Mouse (Mus musculus): Measurements from ENCODE around the gene Tbcb. TPM values are rescaled to one million over a fixed set of nuclear protein-coding genes. Genes with fewer than 3 reads are reported as not detected.
"Not testable (repeated sequence)": the region's sequence is repeated elsewhere in the genome, so short reads cannot be mapped to it uniquely, and the experiment has no call there.

Tbcb gene
- polyA plus RNA-seq, 1 experiment from 2014 or later, result 156 TPM

DNA sequence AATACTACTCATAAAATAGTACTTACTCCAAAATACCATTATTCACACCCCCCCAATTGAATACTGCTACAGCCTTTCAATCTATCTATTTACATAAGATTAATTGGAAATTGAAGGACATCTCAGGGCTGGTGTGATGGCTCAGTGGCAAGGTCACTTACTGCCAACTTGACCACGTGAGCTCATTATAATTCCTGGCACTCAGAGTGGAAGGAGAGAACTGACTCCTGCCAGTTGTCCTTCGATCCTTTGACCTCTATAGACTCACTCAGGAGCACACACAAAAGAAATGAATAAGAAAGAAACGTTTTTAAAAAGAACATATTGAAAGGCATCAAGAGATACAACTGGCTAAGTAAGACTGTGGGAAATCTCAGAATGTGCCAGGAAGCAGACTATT is 16.2 kb downstream of the Tbcb start:
- no peak overlapping the region for H3K9ac ChIP-seq (ENCODE audit: low read length)
- H3K27ac ChIP-seq (ENCODE audit: low read length), result no peak overlapping the region
- peaks cover 9% of the 10 kb centered on the region for H3K4me1 ChIP-seq (replicated peaks; ENCODE audit: control insufficient read depth, insufficient read depth, low read length)
- WGBS, result 86% methylated on average over 3 of the region's 3 CpGs
- no peak for ATAC-seq (ENCODE audit: low read depth)
- H3K27me3 ChIP-seq (ENCODE audit: control insufficient read depth, insufficient read depth, low read depth, low read length), result no peaks in the 10 kb centered on the region
- no peaks in the 10 kb centered on the region for H3K9me3 ChIP-seq (ENCODE audit: control insufficient read depth, low read length)
- no peaks in the 10 kb centered on the region for H3K36me3 ChIP-seq (ENCODE audit: control insufficient read depth, insufficient read depth, low read length)
- H3K4me3 ChIP-seq (ENCODE audit: low read length), result no peak overlapping the region
- no peak overlapping the region for H3K4me2 ChIP-seq (ENCODE audit: low read depth, low read length)

DNA sequence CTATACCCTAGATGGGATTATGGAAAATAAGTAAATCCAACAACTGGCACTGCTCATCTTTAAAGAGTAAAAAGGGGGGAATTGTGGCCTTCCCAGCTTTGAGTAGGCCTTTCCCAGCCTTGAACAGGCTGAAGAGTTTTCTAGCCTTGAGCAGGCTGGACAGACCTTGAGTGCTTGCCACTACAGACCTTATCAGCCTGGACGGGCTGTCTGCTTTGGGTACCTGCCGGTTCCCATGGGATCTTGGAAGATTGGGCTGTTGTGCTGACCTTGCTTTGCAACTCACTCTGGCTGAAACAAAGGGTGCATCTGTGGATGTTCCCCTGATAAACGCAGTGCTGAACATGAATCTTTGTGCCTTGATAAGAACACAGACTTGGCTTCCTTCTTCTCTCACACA is 18.2 kb downstream of the Tbcb start:
- Histone ChIP-seq H3K9ac (ENCODE audit: low read length) (no peak overlapping the region), H3K27me3 (ENCODE audit: control insufficient read depth, insufficient read depth, low read depth, low read length) (no peaks in the 10 kb centered on the region), H3K4me3 (ENCODE audit: low read length) (no peak overlapping the region), H3K4me1 (replicated peaks; ENCODE audit: control insufficient read depth, insufficient read depth, low read length) (no peaks in the 10 kb centered on the region), H3K27ac (ENCODE audit: low read length) (no peak overlapping the region), H3K4me2 (ENCODE audit: low read depth, low read length) (no peak overlapping the region), H3K36me3 (ENCODE audit: control insufficient read depth, insufficient read depth, low read length) (no peaks in the 10 kb centered on the region), H3K9me3 (ENCODE audit: control insufficient read depth, low read length) (no peaks in the 10 kb centered on the region)
- ATAC-seq (ENCODE audit: low read depth), result no peak
- 77% methylated on average over 3 of the region's 3 CpGs for WGBS

DNA sequence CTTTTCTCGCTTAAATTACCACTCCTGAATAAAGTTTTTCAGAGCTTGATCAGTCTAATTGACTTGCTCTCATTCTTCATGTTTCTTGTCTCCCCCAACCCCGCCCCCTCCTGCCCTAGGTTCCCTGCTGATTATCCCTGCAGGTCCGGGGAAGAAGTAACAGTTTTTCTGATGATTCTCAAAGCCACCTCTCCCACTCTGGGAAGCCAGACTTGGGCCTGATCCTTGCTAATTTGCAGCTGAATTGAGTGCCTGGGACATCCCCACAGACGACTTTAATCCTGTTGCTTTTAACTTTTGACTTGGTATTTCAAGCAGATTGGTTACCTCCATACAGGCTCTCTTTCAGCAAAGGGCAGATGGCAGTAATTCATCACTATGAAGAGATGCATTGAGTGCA is 21.0 kb downstream of the Tbcb start:
- ATAC-seq (ENCODE audit: low read depth), result no peak
- no peak overlapping the region for H3K27ac ChIP-seq (ENCODE audit: low read length)
- H3K4me3 ChIP-seq (ENCODE audit: low read length), result no peak overlapping the region
- 21% methylated on average over 4 of the region's 4 CpGs for WGBS
- no peaks in the 10 kb centered on the region for H3K4me1 ChIP-seq (replicated peaks; ENCODE audit: control insufficient read depth, insufficient read depth, low read length)
- H3K9me3 ChIP-seq (ENCODE audit: control insufficient read depth, low read length), result no peaks in the 10 kb centered on the region
- H3K9ac ChIP-seq (ENCODE audit: low read length), result no peak overlapping the region
- no peaks in the 10 kb centered on the region for H3K36me3 ChIP-seq (ENCODE audit: control insufficient read depth, insufficient read depth, low read length)
- H3K27me3 ChIP-seq (ENCODE audit: control insufficient read depth, insufficient read depth, low read depth, low read length), result no peaks in the 10 kb centered on the region
- H3K4me2 ChIP-seq (ENCODE audit: low read depth, low read length), result no peak overlapping the region

DNA sequence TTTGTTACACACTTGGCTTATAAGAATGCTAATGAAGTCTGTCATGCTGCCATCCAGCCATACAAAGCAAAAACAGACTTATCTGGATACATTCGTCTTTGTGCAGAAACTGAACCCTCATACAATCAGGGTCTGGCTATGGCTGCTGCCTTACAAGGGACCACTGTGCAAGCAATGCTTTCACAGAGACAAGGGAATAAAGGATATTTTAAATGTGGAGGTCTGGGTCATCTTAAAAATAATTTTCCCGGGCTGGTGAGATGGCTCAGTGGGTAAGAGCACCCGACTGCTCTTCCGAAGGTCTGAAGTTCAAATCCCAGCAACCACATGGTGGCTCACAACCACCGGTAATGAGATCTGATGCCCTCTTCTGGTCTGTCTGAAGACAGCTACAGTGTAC is 25.7 kb downstream of the Tbcb start:
- not testable (repeated sequence) for H3K27ac ChIP-seq (ENCODE audit: low read length); H3K27me3 ChIP-seq (ENCODE audit: control insufficient read depth, insufficient read depth, low read depth, low read length)

DNA sequence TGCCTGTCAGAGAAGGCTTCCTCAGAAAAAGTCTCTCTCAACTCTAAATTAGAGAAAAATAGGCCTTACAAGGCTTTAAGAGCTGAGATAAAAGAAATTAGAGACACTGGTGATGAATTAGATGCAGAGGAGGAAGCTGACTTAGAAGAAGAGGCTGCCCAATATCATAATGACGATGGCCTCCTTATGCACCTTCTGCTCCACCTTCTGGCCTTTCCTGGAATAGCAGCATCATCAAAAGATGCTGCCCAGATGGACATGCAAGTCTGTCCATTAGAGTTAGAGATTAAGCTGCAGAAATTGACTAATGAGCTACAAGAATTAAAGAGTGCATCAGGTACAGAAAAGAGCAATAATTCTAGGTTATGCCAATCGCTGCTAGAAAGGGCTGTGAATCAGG is 26.7 kb downstream of the Tbcb start:
- 6% methylated on average over 2 of the region's 2 CpGs for WGBS
- no peak overlapping the region for H3K27ac ChIP-seq (ENCODE audit: low read length)
- H3K9ac ChIP-seq (ENCODE audit: low read length), result no peak overlapping the region
- no peaks in the 10 kb centered on the region for H3K4me1 ChIP-seq (replicated peaks; ENCODE audit: control insufficient read depth, insufficient read depth, low read length)
- no peaks in the 10 kb centered on the region for H3K27me3 ChIP-seq (ENCODE audit: control insufficient read depth, insufficient read depth, low read depth, low read length)
- H3K4me2 ChIP-seq (ENCODE audit: low read depth, low read length), result no peak overlapping the region
- no peaks in the 10 kb centered on the region for H3K36me3 ChIP-seq (ENCODE audit: control insufficient read depth, insufficient read depth, low read length)
- no peak overlapping the region for H3K4me3 ChIP-seq (ENCODE audit: low read length)
- no peak for ATAC-seq (ENCODE audit: low read depth)
- no peaks in the 10 kb centered on the region for H3K9me3 ChIP-seq (ENCODE audit: control insufficient read depth, low read length)

More for the DNA sequence above, 25.7 kb downstream of the Tbcb start:
- H3K4me2 ChIP-seq (ENCODE audit: low read depth, low read length); ATAC-seq (ENCODE audit: low read depth); H3K4me3 ChIP-seq (ENCODE audit: low read length); H3K9ac ChIP-seq (ENCODE audit: low read length); H3K4me1 ChIP-seq (replicated peaks; ENCODE audit: control insufficient read depth, insufficient read depth, low read length); H3K36me3 ChIP-seq (ENCODE audit: control insufficient read depth, insufficient read depth, low read length); H3K9me3 ChIP-seq (ENCODE audit: control insufficient read depth, low read length): not testable (repeated sequence)
- WGBS, result 53% methylated on average over 5 of the region's 5 CpGs

DNA sequence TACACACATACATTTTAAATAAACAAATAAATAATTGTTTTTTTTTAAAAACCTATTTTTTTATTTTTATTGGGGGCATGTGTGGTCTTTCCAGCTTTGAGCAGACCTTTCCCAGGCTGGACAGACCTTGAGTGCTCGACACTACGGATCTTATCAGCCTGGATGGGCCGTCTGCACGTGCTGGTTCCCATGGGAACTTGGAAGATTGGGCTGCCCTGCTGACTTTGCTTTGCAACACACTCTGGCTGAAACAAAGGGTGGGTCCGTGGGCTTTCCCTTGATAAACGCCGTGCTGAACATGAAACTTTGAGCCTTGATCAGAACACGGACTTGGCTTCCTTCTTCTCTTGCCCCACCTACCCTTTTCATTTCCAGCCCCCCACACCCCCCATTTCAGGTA is 27.7 kb downstream of the Tbcb start:
- 24% methylated on average over 8 of the region's 8 CpGs for WGBS
- Histone ChIP-seq H3K27me3 (ENCODE audit: control insufficient read depth, insufficient read depth, low read depth, low read length) (no peaks in the 10 kb centered on the region), H3K9me3 (ENCODE audit: control insufficient read depth, low read length) (no peaks in the 10 kb centered on the region), H3K4me1 (replicated peaks; ENCODE audit: control insufficient read depth, insufficient read depth, low read length) (no peaks in the 10 kb centered on the region), H3K4me2 (ENCODE audit: low read depth, low read length) (0 out of 2 replicates have a peak overlapping the region, but pooled peaks have one; percentile 12), H3K36me3 (ENCODE audit: control insufficient read depth, insufficient read depth, low read length) (no peaks in the 10 kb centered on the region), H3K27ac (ENCODE audit: low read length) (no peak overlapping the region), H3K9ac (ENCODE audit: low read length) (no peak overlapping the region), H3K4me3 (ENCODE audit: low read length) (no peak overlapping the region)
- ATAC-seq (ENCODE audit: low read depth), result no peak

DNA sequence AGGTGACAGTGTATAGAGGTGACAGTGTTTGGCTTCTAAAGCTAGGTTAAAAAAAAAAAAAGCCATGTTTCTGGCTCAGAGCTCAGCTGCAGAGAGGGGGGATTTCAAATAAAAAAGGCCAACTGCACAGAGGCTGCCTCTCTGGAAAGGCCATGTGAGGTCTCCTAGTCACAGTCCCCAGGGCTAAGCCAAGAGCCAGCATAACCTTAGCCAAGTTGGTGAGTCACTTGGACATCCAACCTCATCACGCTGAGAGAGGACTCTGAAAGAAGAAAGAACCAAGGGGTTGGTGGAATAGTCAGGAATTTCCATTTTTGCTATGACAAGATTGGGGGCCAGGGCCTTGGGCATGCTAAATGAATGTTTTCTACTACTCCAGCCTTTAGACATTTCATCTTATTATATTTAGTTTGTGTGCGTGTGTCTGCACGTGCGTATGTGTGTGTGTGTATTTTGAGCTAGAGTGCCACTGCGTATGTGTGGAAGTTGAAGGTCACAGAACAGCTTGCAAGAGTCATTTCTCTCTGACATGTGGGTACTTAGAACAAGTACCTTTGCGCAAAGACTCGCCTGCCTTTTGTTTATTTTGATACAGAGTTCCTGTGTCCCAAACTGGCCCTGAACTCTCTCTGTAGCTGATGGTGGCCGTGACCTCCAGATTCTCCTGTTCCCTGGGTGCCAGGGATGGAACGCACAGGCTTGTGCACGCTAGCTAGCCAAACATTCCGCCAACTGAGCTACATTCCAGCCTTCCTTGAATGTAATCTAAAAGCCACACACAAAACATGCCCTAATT is 29.0 kb downstream of the Tbcb start:
- Histone ChIP-seq H3K27ac (ENCODE audit: low read length) (no peak overlapping the region), H3K9me3 (ENCODE audit: control insufficient read depth, low read length) (no peaks in the 10 kb centered on the region), H3K4me3 (ENCODE audit: low read length) (no peak overlapping the region), H3K9ac (ENCODE audit: low read length) (no peak overlapping the region), H3K27me3 (ENCODE audit: control insufficient read depth, insufficient read depth, low read depth, low read length) (no peaks in the 10 kb centered on the region), H3K4me1 (replicated peaks; ENCODE audit: control insufficient read depth, insufficient read depth, low read length) (peaks cover 4% of the 10 kb centered on the region; the same call in 1 of the 2 replicates), H3K36me3 (ENCODE audit: control insufficient read depth, insufficient read depth, low read length) (no peaks in the 10 kb centered on the region), H3K4me2 (ENCODE audit: low read depth, low read length) (no peak overlapping the region)
- no peak for ATAC-seq (ENCODE audit: low read depth)
- 45% methylated on average over 11 of the region's 11 CpGs for WGBS

DNA sequence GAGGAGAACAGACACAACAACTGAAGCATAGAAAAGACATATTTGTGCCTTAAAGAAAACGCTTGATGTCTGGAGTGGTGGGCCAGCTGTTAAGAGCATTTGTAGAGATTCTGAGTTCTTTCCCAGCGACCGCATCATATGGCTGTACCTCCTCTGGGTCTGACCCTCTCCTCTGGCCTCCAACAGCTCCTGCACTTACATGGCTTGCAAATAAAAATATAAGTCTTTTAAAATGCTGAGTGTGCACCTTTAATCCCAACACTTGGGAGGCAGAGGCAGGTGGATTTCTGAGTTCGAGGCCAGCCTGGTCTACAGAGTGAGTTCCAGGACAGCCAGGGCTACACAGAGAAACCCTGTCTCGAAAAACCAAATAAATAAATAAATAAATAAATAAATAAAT is 31.4 kb downstream of the Tbcb start:
- H3K4me1 ChIP-seq (replicated peaks; ENCODE audit: control insufficient read depth, insufficient read depth, low read length); H3K9ac ChIP-seq (ENCODE audit: low read length); H3K4me3 ChIP-seq (ENCODE audit: low read length); ATAC-seq (ENCODE audit: low read depth); H3K27ac ChIP-seq (ENCODE audit: low read length); H3K27me3 ChIP-seq (ENCODE audit: control insufficient read depth, insufficient read depth, low read depth, low read length); H3K4me2 ChIP-seq (ENCODE audit: low read depth, low read length); H3K9me3 ChIP-seq (ENCODE audit: control insufficient read depth, low read length); H3K36me3 ChIP-seq (ENCODE audit: control insufficient read depth, insufficient read depth, low read length): not testable (repeated sequence)
- WGBS, result 79% methylated on average over 5 of the region's 5 CpGs

DNA sequence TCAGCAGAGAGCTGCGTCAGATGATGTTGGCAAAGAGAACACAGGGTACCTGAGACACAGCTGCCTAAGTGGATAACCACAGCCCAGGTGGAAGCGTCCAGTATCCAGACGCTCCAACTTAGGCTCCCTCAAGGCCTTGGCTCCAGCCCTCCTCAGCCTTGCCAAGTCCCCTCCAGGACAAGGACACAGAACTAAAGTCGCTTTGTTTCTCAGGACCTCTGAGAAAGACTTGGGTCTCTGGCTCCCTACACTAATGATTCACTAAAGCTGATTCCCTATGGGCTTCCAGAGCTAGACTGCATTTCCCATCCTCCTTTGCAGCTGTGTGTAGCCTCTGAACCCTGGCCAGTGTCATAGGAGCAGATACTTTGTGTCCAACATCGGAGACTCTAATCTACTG is 31.9 kb downstream of the Tbcb start:
- H3K4me2 ChIP-seq (ENCODE audit: low read depth, low read length), result no peak overlapping the region
- H3K9me3 ChIP-seq (ENCODE audit: control insufficient read depth, low read length), result no peaks in the 10 kb centered on the region
- H3K4me1 ChIP-seq (replicated peaks; ENCODE audit: control insufficient read depth, insufficient read depth, low read length), result peaks cover 9% of the 10 kb centered on the region; the same call in 1 of the 2 replicates
- H3K27ac ChIP-seq (ENCODE audit: low read length), result no peak overlapping the region
- 78% methylated on average over 5 of the region's 5 CpGs for WGBS
- ATAC-seq (ENCODE audit: low read depth), result no peak
- H3K36me3 ChIP-seq (ENCODE audit: control insufficient read depth, insufficient read depth, low read length), result no peaks in the 10 kb centered on the region
- no peak overlapping the region for H3K9ac ChIP-seq (ENCODE audit: low read length)
- H3K4me3 ChIP-seq (ENCODE audit: low read length), result no peak overlapping the region
- H3K27me3 ChIP-seq (ENCODE audit: control insufficient read depth, insufficient read depth, low read depth, low read length), result no peaks in the 10 kb centered on the region

Measured in lung, embryonic 16.5 days (tissue).